In genomic region chr17:85664618-85665320, GRCm38 (mm10) we compare ENCODE assay signal across 8 mouse cellular contexts. TPM values are rescaled to one million over a fixed set of nuclear protein-coding genes. Genes with fewer than 3 reads are reported as not detected.
A peak's percentile ranks its signal among the peaks of the same experiment; 100 is the strongest.
DNase-seq lines count a peak whose midpoint lies in the region; ATAC-seq and TF ChIP-seq lines count a peak whose summit lies in the region.

No protein-coding gene starts in this region.

- TF ChIP-seq CTCF in heart, adult 2 months (IDR thresholded peaks at IDR 0.05), result peak; percentile 82

- 0 out of 2 replicates have a peak, but pooled peaks have one; percentile 46 for ATAC-seq in embryonic facial prominence, embryonic 11.5 days (replicated peaks; ENCODE audit: insufficient number of reproducible peaks, low FRiP score, low TSS enrichment, low read depth)
- peak; percentile 68 for ATAC-seq in midbrain, embryonic 12.5 days (ENCODE audit: low FRiP score, low read depth)
- no peak; the same call in 1 of the 2 replicates for ATAC-seq in stomach, embryonic 15.5 days (ENCODE audit: insufficient read depth, low FRiP score, low read depth)

- no peaks in the 10 kb centered on the region for H3K9me3 ChIP-seq in embryonic facial prominence, embryonic 11.5 days (replicated peaks; ENCODE audit: control insufficient read depth, low read length)
- no peaks in the 10 kb centered on the region for H3K9me3 ChIP-seq in midbrain, embryonic 12.5 days
- no peaks in the 10 kb centered on the region for H3K9me3 ChIP-seq in stomach, embryonic 15.5 days

- peak overlapping the region; percentile 24; the same call in 1 of the 2 replicates for H3K4me2 ChIP-seq in embryonic facial prominence, embryonic 11.5 days (ENCODE audit: low read depth, low read length)
- peak overlapping the region; percentile 55 for H3K4me2 ChIP-seq in midbrain, embryonic 12.5 days (replicated peaks)
- peak overlapping the region; percentile 50 for H3K4me2 ChIP-seq in stomach, embryonic 15.5 days

- intact Hi-C loops in heart, adult 2 months (cut with DNase I), result loop anchor here (1.0 kb wide), 1 partner anchor 399 kb away; no protein-coding TSS in a partner anchor
- intact Hi-C loops in left cerebral cortex, postnatal 4 days (cut with DNase I), result loop anchor here (2.0 kb wide), 1 partner anchor 398 kb away; no protein-coding TSS in a partner anchor

- H3K27me3 ChIP-seq in embryonic facial prominence, embryonic 11.5 days (ENCODE audit: control insufficient read depth, insufficient read depth, low read length), result peaks cover 6% of the 10 kb centered on the region; the same call in 1 of the 2 replicates
- no peaks in the 10 kb centered on the region; the same call in 1 of the 2 replicates for H3K27me3 ChIP-seq in heart, adult 2 months (ENCODE audit: control insufficient read depth, insufficient read depth, low read length)
- peaks cover 63% of the 10 kb centered on the region for H3K27me3 ChIP-seq in midbrain, embryonic 12.5 days
- 0 out of 2 replicates have a peak, but pooled peaks cover 5% of the 10 kb centered on the region for H3K27me3 ChIP-seq in stomach, embryonic 15.5 days (replicated peaks)

- H3K9ac ChIP-seq in embryonic facial prominence, embryonic 11.5 days (replicated peaks; ENCODE audit: low read length), result no peak overlapping the region
- no peak overlapping the region for H3K9ac ChIP-seq in heart, adult 2 months (ENCODE audit: low read depth, low read length)
- 0 out of 2 replicates have a peak overlapping the region, but pooled peaks have one; percentile 41 for H3K9ac ChIP-seq in midbrain, embryonic 12.5 days (replicated peaks)
- no peak overlapping the region for H3K9ac ChIP-seq in stomach, embryonic 15.5 days

- no peak overlapping the region for H3K4me3 ChIP-seq in embryonic facial prominence, embryonic 11.5 days (ENCODE audit: low read depth, low read length)
- H3K4me3 ChIP-seq in heart, adult 2 months, result no peak overlapping the region
- peak overlapping the region; percentile 36 for H3K4me3 ChIP-seq in midbrain, embryonic 12.5 days
- H3K4me3 ChIP-seq in stomach, embryonic 15.5 days (replicated peaks), result peak overlapping the region; percentile 26

- TF ChIP-seq EP300 in heart, adult 2 months (IDR thresholded peaks at IDR 0.05; ENCODE audit: insufficient read depth, low read depth, low read length), result no peak

- H3K36me3 ChIP-seq in embryonic facial prominence, embryonic 11.5 days (replicated peaks; ENCODE audit: control insufficient read depth, insufficient read depth, low read depth, low read length), result no peaks in the 10 kb centered on the region
- no peaks in the 10 kb centered on the region for H3K36me3 ChIP-seq in heart, adult 2 months (ENCODE audit: control insufficient read depth, insufficient read depth, low read length)
- H3K36me3 ChIP-seq in midbrain, embryonic 12.5 days, result no peaks in the 10 kb centered on the region
- no peaks in the 10 kb centered on the region for H3K36me3 ChIP-seq in stomach, embryonic 15.5 days

- H3K79me2 ChIP-seq in heart, adult 2 months (replicated peaks; ENCODE audit: control insufficient read depth, insufficient read depth, low read length), result no peaks in the 10 kb centered on the region

- WGBS in embryonic facial prominence, embryonic 11.5 days, result 2% methylated on average over 20 of the region's 20 CpGs
- 3% methylated on average over 20 of the region's 20 CpGs for WGBS in heart, adult 2 months
- 1% methylated on average over 20 of the region's 20 CpGs for WGBS in midbrain, embryonic 12.5 days
- whole genome bisulfite sequencing in stomach, embryonic 15.5 days, result 2% methylated on average over 20 of the region's 20 CpGs

- DNase-seq in 416B (ENCODE audit: low read depth), result peak; percentile 64
- DNase-seq in adrenal gland, postnatal 14 days, result peak; percentile 83
- DNase-seq in embryonic facial prominence, embryonic 11.5 days (ENCODE audit: low spot score), result peak; percentile 94
- DNase-seq in heart, adult 2 months, result peak; percentile 49 to 65
- DNase-seq in kidney, adult 18-20 months, result peak; percentile 61
- DNase-seq in left cerebral cortex, postnatal 4 days, result peak; percentile 75

- no peaks in the 10 kb centered on the region for H3K4me1 ChIP-seq in embryonic facial prominence, embryonic 11.5 days (ENCODE audit: control insufficient read depth, insufficient read depth, low read length)
- H3K4me1 ChIP-seq in heart, adult 2 months (ENCODE audit: control insufficient read depth, insufficient read depth, low read length), result no peaks in the 10 kb centered on the region
- no peaks in the 10 kb centered on the region for H3K4me1 ChIP-seq in midbrain, embryonic 12.5 days
- no peaks in the 10 kb centered on the region for H3K4me1 ChIP-seq in stomach, embryonic 15.5 days

- no peak overlapping the region for H3K27ac ChIP-seq in embryonic facial prominence, embryonic 11.5 days (replicated peaks; ENCODE audit: low read depth, low read length)
- H3K27ac ChIP-seq in heart, adult 2 months, result no peak overlapping the region
- no peak overlapping the region for H3K27ac ChIP-seq in midbrain, embryonic 12.5 days (replicated peaks)
- H3K27ac ChIP-seq in stomach, embryonic 15.5 days, result no peak overlapping the region

- no peak for TF ChIP-seq POLR2A in heart, adult 2 months (IDR thresholded peaks at IDR 0.05; ENCODE audit: insufficient read depth, low read depth, low read length)

RNA-seq across cellular contexts. Expression of gene Six2, which starts 23.3 kb away (rescaled TPM):
- total RNA-seq in adrenal gland, postnatal 14 days (2021), result not detected in 2 replicates
- 42.5 and 55.0 TPM in 2 replicates for polyA plus RNA-seq in embryonic facial prominence, embryonic 11.5 days (2014; fragmentation: Nextera tagmentation; extraction: Ambion mirVana)
- under 1 TPM in 1 of 2 experiments, not detected in 1; 0.43 TPM for total RNA-seq in heart, adult 2 months (2021)
- 0.18 and 0.35 TPM in 2 replicates for polyA plus RNA-seq in heart, adult 2 months (2012; rRNA removed)
- 1 to 10 TPM; 1.4 to 1.8 TPM for total RNA-seq in left cerebral cortex, postnatal 4 days (2021)
- 3.8 and 8.8 TPM in 2 replicates for polyA plus RNA-seq in midbrain, embryonic 12.5 days (2016; fragmentation: Nextera tagmentation; extraction: Ambion mirVana)
- 6.9 and 13.9 TPM in 2 replicates for polyA plus RNA-seq in stomach, embryonic 15.5 days (2015; fragmentation: Nextera tagmentation; extraction: Ambion mirVana)

RNA-seq across cellular contexts. Expression of gene Six3, which starts 51.4 kb away (rescaled TPM):
- total RNA-seq in adrenal gland, postnatal 14 days (2021), result not detected in 2 replicates
- polyA plus RNA-seq in embryonic facial prominence, embryonic 11.5 days (2014; fragmentation: Nextera tagmentation; extraction: Ambion mirVana), result 9.5 and 10.5 TPM in 2 replicates
- total RNA-seq in heart, adult 2 months (2021), result not detected
- 0.06 TPM in 1 of 2 replicates, not detected in the other for polyA plus RNA-seq in heart, adult 2 months (2012; rRNA removed)
- total RNA-seq in left cerebral cortex, postnatal 4 days (2021), result 1 to 10 TPM; 2.4 to 6.4 TPM
- 19.8 and 25.1 TPM in 2 replicates for polyA plus RNA-seq in midbrain, embryonic 12.5 days (2016; fragmentation: Nextera tagmentation; extraction: Ambion mirVana)
- polyA plus RNA-seq in stomach, embryonic 15.5 days (2015; fragmentation: Nextera tagmentation; extraction: Ambion mirVana), result not detected in 2 replicates

Comparison
In these comparisons a context has a peak if more than half of its experiments do, and no peak if none do; other contexts are left out.
1. H3K4me3 ChIP-seq: peak in midbrain, embryonic 12.5 days (single experiment) and stomach, embryonic 15.5 days (single experiment); none in embryonic facial prominence, embryonic 11.5 days (single experiment) and heart, adult 2 months (single experiment).
2. Peak in every context shown above with its lines, with median percentiles within 50 percentile points of each other: DNase-seq and H3K4me2 ChIP-seq.